Mouse (Mus musculus) forelimb bud, embryonic 11.5 days (tissue): Measurements from ENCODE around the gene Mrps27.

Experiments
- DNase-seq: peaks from one replicate; pipeline ENCODE4 v3.0.0-alpha.2; 2012; ENCODE audit warnings: low read depth, low spot score

The Mrps27 gene

GRCm38 (mm10) chr13:99440228-99440627, 95.6 kb downstream of the Mrps27 start:
- DNase-seq, result no peak

GRCm38 (mm10) chr13:99441700-99442433, 97.3 kb downstream of the Mrps27 start:
- peak; percentile 73 for DNase-seq

GRCm38 (mm10) chr13:99442434-99443249, 98.1 kb downstream of the Mrps27 start:
- no peak for DNase-seq

GRCm38 (mm10) chr13:99443484-99444175, 99.0 kb downstream of the Mrps27 start:
- DNase-seq, result no peak

- DNase-seq, result no peak
Measured at GRCm38 (mm10) chr13:99444431-99444871, 99.9 kb downstream of the Mrps27 start.

GRCm38 (mm10) chr13:99444880-99445279, 100.3 kb downstream of the Mrps27 start:
- DNase-seq, result peak; percentile 34

GRCm38 (mm10) chr13:99447002-99447401, 102.4 kb downstream of the Mrps27 start:
- DNase-seq, result no peak

GRCm38 (mm10) chr13:99447403-99448199, 103.0 kb downstream of the Mrps27 start:
- no peak for DNase-seq

GRCm38 (mm10) chr13:99448278-99448677, 103.7 kb downstream of the Mrps27 start:
- DNase-seq, result no peak

GRCm38 (mm10) chr13:99449547-99449946, 105.0 kb downstream of the Mrps27 start:
- DNase-seq, result peak; percentile 14

GRCm38 (mm10) chr13:99450766-99451165, 106.2 kb downstream of the Mrps27 start:
- DNase-seq, result no peak

GRCm38 (mm10) chr13:99451276-99451675, 106.7 kb downstream of the Mrps27 start:
- no peak for DNase-seq

GRCm38 (mm10) chr13:99452444-99452843, 107.9 kb downstream of the Mrps27 start:
- DNase-seq, result no peak

- no peak for DNase-seq
Measured at GRCm38 (mm10) chr13:99454977-99455376, 110.4 kb downstream of the Mrps27 start.

GRCm38 (mm10) chr13:99458658-99459386, 114.2 kb downstream of the Mrps27 start:
- no peak for DNase-seq

- no peak for DNase-seq
Measured at GRCm38 (mm10) chr13:99459612-99460011, 115.0 kb downstream of the Mrps27 start.

GRCm38 (mm10) chr13:99461886-99462285, 117.3 kb downstream of the Mrps27 start:
- no peak for DNase-seq

GRCm38 (mm10) chr13:99464551-99464950, 120.0 kb downstream of the Mrps27 start:
- no peak for DNase-seq
